Mouse (Mus musculus): Measurements from ENCODE around the gene Klk13. TPM values are rescaled to one million over a fixed set of nuclear protein-coding genes. Genes with fewer than 3 reads are reported as not detected.

Gene Klk13
- polyA plus RNA-seq, 1 experiment from 2014 or later, result 0.24 TPM

GRCm38 (mm10) chr7:43772901-43773300 is 60.5 kb downstream of the Klk13 start:
- WGBS, result 69% methylated on average over 3 of the region's 3 CpGs
- H3K4me2 ChIP-seq, result no peak overlapping the region
- H3K4me3 ChIP-seq, result no peak overlapping the region
- no peaks in the 10 kb centered on the region for H3K36me3 ChIP-seq
- no peaks in the 10 kb centered on the region for H3K4me1 ChIP-seq (replicated peaks)
- H3K9me3 ChIP-seq (replicated peaks), result no peaks in the 10 kb centered on the region
- no peak overlapping the region for H3K27ac ChIP-seq (ENCODE audit: poor library complexity, severe bottlenecking)
- H3K9ac ChIP-seq, result no peak overlapping the region
- H3K27me3 ChIP-seq (replicated peaks), result no peaks in the 10 kb centered on the region
- no peak for ATAC-seq (ENCODE audit: insufficient number of reproducible peaks, low FRiP score)

DNA sequence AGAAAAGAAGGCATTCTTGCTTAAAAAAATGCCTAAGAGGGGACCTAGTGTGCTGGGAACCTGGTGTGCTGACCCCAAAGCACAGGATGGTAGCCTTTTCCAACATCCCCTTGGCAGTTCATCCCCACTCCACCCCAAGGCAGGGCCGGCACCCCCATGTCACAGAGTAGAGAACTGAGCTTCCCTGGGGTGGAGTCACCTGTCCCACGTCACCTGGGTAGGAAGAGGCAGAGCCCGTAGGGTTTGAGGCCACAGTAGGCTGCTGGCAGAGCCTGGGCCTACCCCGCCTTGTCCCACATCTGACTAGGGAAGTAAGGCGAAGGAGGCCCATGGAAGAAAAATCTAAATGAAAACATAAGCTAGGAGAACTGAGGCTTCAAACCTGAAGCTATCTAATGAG is 62.0 kb downstream of the Klk13 start, which contains the start of gene Klk11:
Gene Klk11 (plus strand): TSS at position 241 of the 400 bp plus-strand sequence.
- Histone ChIP-seq H3K9ac (no peak within 1 kb of the TSS), H3K4me1 (replicated peaks) (no peaks in the 10 kb centered on the region), H3K4me2 (no peak within 1 kb of the TSS), H3K4me3 (no peak within 1 kb of the TSS), H3K27ac (ENCODE audit: poor library complexity, severe bottlenecking) (no peak within 1 kb of the TSS), H3K9me3 (replicated peaks) (no peaks in the 10 kb centered on the region), H3K27me3 (replicated peaks) (no peaks in the 10 kb centered on the region), H3K36me3 (no peaks in the 10 kb centered on the region)
- ATAC-seq (ENCODE audit: insufficient number of reproducible peaks, low FRiP score), result no peak
- WGBS, result 84% methylated on average over 5 of the region's 5 CpGs

DNA sequence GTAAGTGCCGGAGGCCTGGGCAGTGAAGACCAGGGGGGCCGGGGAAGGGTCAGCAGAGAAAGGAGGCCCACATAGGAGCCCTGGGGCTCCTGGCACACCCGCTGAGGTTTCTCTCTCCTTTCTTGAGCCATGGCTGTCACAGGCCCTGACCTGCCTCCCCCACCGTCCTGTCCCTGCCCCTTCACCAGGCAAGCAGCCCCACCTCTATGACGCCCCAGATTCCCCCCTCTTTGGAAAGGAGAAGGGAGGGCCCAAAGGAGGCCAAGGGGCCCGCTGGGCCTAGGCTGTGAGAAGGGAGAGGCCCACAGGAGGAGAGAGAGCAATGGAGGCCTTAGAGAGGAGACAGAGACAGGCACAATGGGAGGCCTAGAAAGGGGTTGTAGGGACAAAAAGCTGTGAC is 62.4 kb downstream of the Klk13 start:
- Histone ChIP-seq H3K27me3 (replicated peaks) (no peaks in the 10 kb centered on the region), H3K9me3 (replicated peaks) (no peaks in the 10 kb centered on the region), H3K27ac (ENCODE audit: poor library complexity, severe bottlenecking) (no peak overlapping the region), H3K4me3 (no peak overlapping the region), H3K4me2 (no peak overlapping the region), H3K36me3 (no peaks in the 10 kb centered on the region), H3K9ac (no peak overlapping the region), H3K4me1 (replicated peaks) (no peaks in the 10 kb centered on the region)
- ATAC-seq (ENCODE audit: insufficient number of reproducible peaks, low FRiP score), result no peak
- WGBS, result 61% methylated on average over 6 of the region's 6 CpGs

DNA sequence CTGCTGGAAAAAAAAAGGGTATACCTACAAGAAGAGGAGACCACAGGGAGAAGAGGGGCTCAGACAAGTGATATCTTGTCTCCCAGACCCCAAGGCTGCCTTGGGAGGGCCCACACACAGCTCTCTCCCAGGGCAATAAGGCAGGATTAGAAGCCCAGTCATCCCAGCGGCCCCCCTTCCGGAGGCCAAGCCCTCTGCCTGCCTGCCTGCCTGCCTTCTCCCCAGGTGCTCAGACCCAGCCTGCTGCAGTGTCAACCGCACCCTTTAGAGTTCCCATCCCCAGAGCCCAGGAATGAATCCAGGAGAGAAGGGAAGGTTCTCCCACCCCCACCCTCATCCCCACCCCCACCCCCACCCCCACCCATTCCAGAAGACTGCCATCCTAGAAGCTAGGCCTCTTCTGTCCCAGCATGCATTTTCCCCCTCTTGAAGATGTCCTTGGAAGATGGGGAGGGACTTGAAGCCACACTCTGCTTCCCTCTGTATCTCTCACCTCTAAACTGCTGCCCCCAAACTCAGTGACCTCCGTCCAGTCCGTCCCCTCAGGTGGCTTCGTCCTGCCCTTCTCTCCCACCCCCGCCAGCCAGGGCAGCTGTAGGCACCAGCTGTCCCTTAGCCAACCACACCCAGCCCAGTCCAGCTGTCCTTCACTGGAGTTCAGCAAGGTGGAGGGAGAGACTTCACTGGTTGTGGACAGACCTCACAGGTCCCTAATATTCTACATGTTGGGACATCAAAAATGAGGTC is 63.1 kb downstream of the Klk13 start:
- H3K4me3 ChIP-seq, result no peak overlapping the region
- H3K9ac ChIP-seq, result no peak overlapping the region
- H3K4me2 ChIP-seq, result no peak overlapping the region
- H3K9me3 ChIP-seq (replicated peaks), result no peaks in the 10 kb centered on the region
- no peak overlapping the region for H3K27ac ChIP-seq (ENCODE audit: poor library complexity, severe bottlenecking)
- H3K4me1 ChIP-seq (replicated peaks), result no peaks in the 10 kb centered on the region
- ATAC-seq (ENCODE audit: insufficient number of reproducible peaks, low FRiP score), result no peak
- no peaks in the 10 kb centered on the region for H3K27me3 ChIP-seq (replicated peaks)
- H3K36me3 ChIP-seq, result no peaks in the 10 kb centered on the region
- WGBS, result 47% methylated on average over 7 of the region's 7 CpGs

DNA sequence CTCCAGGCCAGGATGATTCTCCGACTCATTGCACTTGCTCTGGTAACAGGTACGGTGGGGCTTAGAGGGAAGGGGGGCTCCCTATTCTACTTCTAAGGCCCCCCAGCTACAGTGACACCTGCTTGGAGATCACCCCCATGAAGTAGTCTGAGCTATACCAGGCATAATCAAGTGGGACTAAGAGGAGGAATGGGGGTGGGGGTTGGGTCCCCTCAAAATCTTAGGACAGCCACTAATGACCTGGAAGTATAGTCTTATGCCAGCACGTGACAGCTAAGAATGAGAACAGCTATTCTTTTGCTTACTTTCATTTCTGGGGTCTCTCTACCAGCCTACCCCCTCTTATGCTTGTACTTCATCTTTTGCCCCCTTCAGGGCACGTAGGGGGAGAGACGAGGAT is 64.1 kb downstream of the Klk13 start:
- no peak for ATAC-seq (ENCODE audit: insufficient number of reproducible peaks, low FRiP score)
- Histone ChIP-seq H3K4me3 (no peak overlapping the region), H3K9ac (no peak overlapping the region), H3K9me3 (replicated peaks) (no peaks in the 10 kb centered on the region), H3K36me3 (no peaks in the 10 kb centered on the region), H3K4me1 (replicated peaks) (0 out of 2 replicates have a peak, but pooled peaks cover 3% of the 10 kb centered on the region), H3K27me3 (replicated peaks) (peaks cover 2% of the 10 kb centered on the region), H3K27ac (ENCODE audit: poor library complexity, severe bottlenecking) (no peak overlapping the region), H3K4me2 (no peak overlapping the region)
- 75% methylated on average over 5 of the region's 5 CpGs for WGBS

Other genes starting within 250 kb of the Klk13 start
- 2.1 and 2.4 TPM in 2 replicates for gene Vsig10l, start 249.4 kb upstream of the Klk13 start, polyA plus RNA-seq (2016; fragmentation: Nextera tagmentation; extraction: Ambion mirVana)
- 0.10 and 0.14 TPM in 2 replicates for gene Iglon5, start 222.5 kb upstream of the Klk13 start, polyA plus RNA-seq (2016; fragmentation: Nextera tagmentation; extraction: Ambion mirVana)
- not detected in 2 replicates for gene 4931406B18Rik, start 206.6 kb upstream of the Klk13 start, polyA plus RNA-seq (2016; fragmentation: Nextera tagmentation; extraction: Ambion mirVana)
- gene Cd33, start 168.1 kb upstream of the Klk13 start, polyA plus RNA-seq (2016; fragmentation: Nextera tagmentation; extraction: Ambion mirVana), result 0.30 and 0.52 TPM in 2 replicates
- gene Zfp658, start 150.3 kb upstream of the Klk13 start, polyA plus RNA-seq (2016; fragmentation: Nextera tagmentation; extraction: Ambion mirVana), result 1.5 TPM in 2 replicates
- gene Zfp719, start 133.0 kb upstream of the Klk13 start, polyA plus RNA-seq (2016; fragmentation: Nextera tagmentation; extraction: Ambion mirVana), result 8.5 and 8.6 TPM in 2 replicates
- not detected in 2 replicates for gene Zfp819, start 105.4 kb upstream of the Klk13 start, polyA plus RNA-seq (2016; fragmentation: Nextera tagmentation; extraction: Ambion mirVana)
- not detected in 2 replicates for gene Ceacam18, start 77.9 kb upstream of the Klk13 start, polyA plus RNA-seq (2016; fragmentation: Nextera tagmentation; extraction: Ambion mirVana)
- gene Siglece, start 52.4 kb upstream of the Klk13 start, polyA plus RNA-seq (2016; fragmentation: Nextera tagmentation; extraction: Ambion mirVana), result 0.19 and 0.27 TPM in 2 replicates
- gene Ctu1, start 40.6 kb upstream of the Klk13 start, polyA plus RNA-seq (2016; fragmentation: Nextera tagmentation; extraction: Ambion mirVana), result 7.0 TPM in 2 replicates
- gene Klk14, start 22.1 kb upstream of the Klk13 start, polyA plus RNA-seq (2016; fragmentation: Nextera tagmentation; extraction: Ambion mirVana), result not detected in 2 replicates
- gene Klk12, start 56.3 kb downstream of the Klk13 start, polyA plus RNA-seq (2016; fragmentation: Nextera tagmentation; extraction: Ambion mirVana), result not detected in 2 replicates
- gene Klk11, start 62.0 kb downstream of the Klk13 start, polyA plus RNA-seq (2016; fragmentation: Nextera tagmentation; extraction: Ambion mirVana), result not detected in 2 replicates
- gene Klk10, start 68.5 kb downstream of the Klk13 start, polyA plus RNA-seq (2016; fragmentation: Nextera tagmentation; extraction: Ambion mirVana), result 0.23 TPM in 1 of 2 replicates, not detected in the other
- not detected in 2 replicates for gene Klk9, start 79.3 kb downstream of the Klk13 start, polyA plus RNA-seq (2016; fragmentation: Nextera tagmentation; extraction: Ambion mirVana)
- gene Klk8, start 85.0 kb downstream of the Klk13 start, polyA plus RNA-seq (2016; fragmentation: Nextera tagmentation; extraction: Ambion mirVana), result 24.4 and 25.0 TPM in 2 replicates
- 0.26 TPM in 1 of 2 replicates, not detected in the other for gene Klk7, start 98.7 kb downstream of the Klk13 start, polyA plus RNA-seq (2016; fragmentation: Nextera tagmentation; extraction: Ambion mirVana)
- not detected in 2 replicates for gene Klk6, start 111.9 kb downstream of the Klk13 start, polyA plus RNA-seq (2016; fragmentation: Nextera tagmentation; extraction: Ambion mirVana)
- gene Klk5, start 129.4 kb downstream of the Klk13 start, polyA plus RNA-seq (2016; fragmentation: Nextera tagmentation; extraction: Ambion mirVana), result not detected in 2 replicates
- 0.18 TPM in 1 of 2 replicates, not detected in the other for gene Klk4, start 168.6 kb downstream of the Klk13 start, polyA plus RNA-seq (2016; fragmentation: Nextera tagmentation; extraction: Ambion mirVana)
- not detected in 2 replicates for gene Klk15, start 221.2 kb downstream of the Klk13 start, polyA plus RNA-seq (2016; fragmentation: Nextera tagmentation; extraction: Ambion mirVana)
- gene Klk1b8, start 238.1 kb downstream of the Klk13 start, polyA plus RNA-seq (2016; fragmentation: Nextera tagmentation; extraction: Ambion mirVana), result not detected in 2 replicates

Measured in heart, embryonic 12.5 days (tissue).